Mouse (Mus musculus): ENCODE data around the gene Nkx6-1. TPM values are rescaled to one million over a fixed set of nuclear protein-coding genes. Genes with fewer than 3 reads are reported as not detected.

The Nkx6-1 gene
- polyA plus RNA-seq, 1 experiment from 2014 or later, result 0.32 TPM

DNA sequence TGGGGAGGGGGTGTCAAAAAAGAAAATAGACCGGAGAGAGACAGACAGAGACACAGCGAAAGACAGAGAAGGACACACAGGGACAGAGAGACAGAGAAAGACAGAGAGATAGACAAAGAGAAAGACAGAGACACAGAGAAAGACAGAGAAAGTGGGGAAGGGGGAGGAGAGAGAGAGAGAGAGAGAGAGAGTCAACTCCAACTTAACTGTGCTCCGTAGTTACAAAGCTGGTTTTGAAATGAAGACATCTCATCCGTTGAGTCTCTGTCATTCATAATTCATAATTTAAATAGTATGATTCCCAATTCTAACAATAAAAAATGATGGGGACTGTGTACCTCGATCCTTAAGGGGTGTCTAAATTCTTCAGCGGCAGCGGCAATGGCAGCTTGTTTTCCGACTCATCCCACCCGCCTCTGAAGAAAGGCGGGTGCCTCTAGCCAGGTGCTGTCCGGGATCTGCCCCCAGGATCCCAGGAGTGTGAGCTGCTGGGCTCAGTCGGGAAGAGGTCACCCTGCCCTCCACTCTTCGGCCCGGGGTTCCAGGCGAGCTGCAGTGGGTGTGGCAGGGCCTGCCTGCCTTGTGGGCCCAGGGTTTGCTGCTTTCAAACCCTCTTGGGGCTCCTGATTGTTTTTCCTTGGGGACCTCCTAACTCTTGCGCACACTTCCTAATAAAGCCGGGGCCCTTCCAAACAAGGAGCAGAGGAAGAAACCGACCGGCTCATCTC lies 2.6 kb upstream of the Nkx6-1 start:
- H3K4me2 ChIP-seq (replicated peaks), result no peak overlapping the region
- H3K9ac ChIP-seq (replicated peaks), result no peak overlapping the region
- no peak overlapping the region for H3K4me3 ChIP-seq
- ATAC-seq (replicated peaks), result no peak
- WGBS, result under 1% methylated on average over 19 of the region's 19 CpGs
- no peaks in the 10 kb centered on the region for H3K36me3 ChIP-seq
- no peak overlapping the region for H3K27ac ChIP-seq (replicated peaks)
- no peaks in the 10 kb centered on the region for H3K9me3 ChIP-seq
- H3K4me1 ChIP-seq, result peaks cover 28% of the 10 kb centered on the region
- peaks cover 74% of the 10 kb centered on the region for H3K27me3 ChIP-seq

DNA sequence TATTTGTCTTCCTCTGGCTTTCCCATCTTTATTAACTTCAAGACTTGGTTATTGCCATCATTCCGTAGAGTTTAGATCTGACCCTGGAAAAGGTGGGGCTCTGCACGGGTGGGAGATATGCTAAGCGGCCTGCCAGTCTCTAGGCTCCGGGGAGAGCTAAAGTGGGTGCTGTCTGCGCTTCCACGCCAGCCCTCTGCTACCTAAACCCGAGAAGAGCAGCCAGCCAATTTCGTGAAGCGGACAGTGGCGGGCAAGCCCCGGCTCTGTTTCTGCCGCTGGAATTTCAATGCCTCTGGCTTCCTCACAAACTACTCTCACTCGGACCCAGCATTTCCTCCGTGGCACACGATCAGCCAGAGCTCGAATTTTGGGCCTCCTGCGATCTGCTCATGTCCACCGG lies 1.9 kb upstream of the Nkx6-1 start:
- Histone ChIP-seq H3K9ac (replicated peaks) (no peak overlapping the region), H3K9me3 (no peaks in the 10 kb centered on the region), H3K27ac (replicated peaks) (no peak overlapping the region), H3K4me1 (peaks cover 28% of the 10 kb centered on the region), H3K27me3 (peaks cover 82% of the 10 kb centered on the region), H3K4me2 (replicated peaks) (no peak overlapping the region), H3K36me3 (no peaks in the 10 kb centered on the region), H3K4me3 (no peak overlapping the region)
- no peak for ATAC-seq (replicated peaks)
- WGBS, result 2% methylated on average over 18 of the region's 18 CpGs

DNA sequence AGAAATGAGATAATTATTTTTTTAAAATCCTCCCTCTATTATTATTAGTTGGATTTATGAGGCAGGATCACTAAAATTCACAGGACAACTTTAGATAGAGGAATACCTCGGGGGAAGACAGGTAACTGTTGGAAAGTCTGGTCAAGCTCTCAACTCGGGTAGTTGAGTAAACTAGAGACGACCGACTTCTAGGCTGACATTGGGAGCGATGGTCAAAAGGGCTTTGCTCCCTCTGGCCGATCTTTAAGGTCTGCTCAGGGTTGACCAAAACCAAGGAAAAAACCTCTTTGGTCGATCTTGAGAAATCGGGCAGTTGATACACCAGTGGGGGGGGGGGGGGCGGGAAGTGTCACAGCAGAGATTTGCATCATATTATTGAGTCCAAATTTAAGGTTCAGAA lies 1.3 kb upstream of the Nkx6-1 start:
- H3K4me3 ChIP-seq, result no peak overlapping the region

DNA sequence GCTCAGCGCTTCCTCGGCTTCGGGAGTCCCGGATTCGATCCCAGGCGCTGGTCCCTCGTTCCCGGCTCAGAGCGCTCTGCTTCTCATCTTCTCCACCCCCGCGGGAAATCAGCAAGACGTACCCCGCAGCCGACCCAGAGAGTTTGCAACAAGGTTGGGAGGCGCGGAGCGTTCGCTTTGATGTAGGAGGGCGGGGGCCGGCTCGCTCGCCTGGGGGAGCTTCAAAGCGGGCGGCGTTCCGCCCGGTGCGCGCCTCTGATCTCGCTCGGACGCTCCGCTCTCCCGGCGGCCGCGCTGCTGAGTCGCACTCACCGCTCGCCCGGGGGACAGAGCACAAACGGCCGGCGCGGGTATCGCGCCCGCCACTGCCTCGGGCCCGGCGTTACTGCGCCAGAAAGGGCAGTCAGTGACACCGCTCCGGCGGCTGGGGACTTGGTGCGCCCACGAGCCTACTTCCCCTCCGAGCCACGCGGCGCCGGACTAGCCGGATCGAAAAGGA lies 324 bp downstream of the Nkx6-1 start:
- Histone ChIP-seq H3K4me2 (replicated peaks) (peak overlapping the region; percentile 39), H3K36me3 (no peaks in the 10 kb centered on the region), H3K9me3 (no peaks in the 10 kb centered on the region), H3K27ac (replicated peaks) (no peak overlapping the region), H3K4me3 (peak overlapping the region; percentile 25), H3K9ac (replicated peaks) (no peak overlapping the region), H3K4me1 (peaks cover 29% of the 10 kb centered on the region), H3K27me3 (peaks cover 83% of the 10 kb centered on the region)
- ATAC-seq (replicated peaks), result no peak
- under 1% methylated on average over 63 of the region's 64 CpGs for WGBS

More for the DNA sequence above, 1.3 kb upstream of the Nkx6-1 start:
- Histone ChIP-seq H3K4me2 (replicated peaks) (no peak overlapping the region), H3K36me3 (no peaks in the 10 kb centered on the region), H3K9me3 (no peaks in the 10 kb centered on the region), H3K27me3 (peaks cover 85% of the 10 kb centered on the region), H3K9ac (replicated peaks) (no peak overlapping the region), H3K27ac (replicated peaks) (no peak overlapping the region), H3K4me1 (peaks cover 28% of the 10 kb centered on the region)
- ATAC-seq (replicated peaks), result no peak
- WGBS, result 3% methylated on average over 9 of the region's 9 CpGs

DNA sequence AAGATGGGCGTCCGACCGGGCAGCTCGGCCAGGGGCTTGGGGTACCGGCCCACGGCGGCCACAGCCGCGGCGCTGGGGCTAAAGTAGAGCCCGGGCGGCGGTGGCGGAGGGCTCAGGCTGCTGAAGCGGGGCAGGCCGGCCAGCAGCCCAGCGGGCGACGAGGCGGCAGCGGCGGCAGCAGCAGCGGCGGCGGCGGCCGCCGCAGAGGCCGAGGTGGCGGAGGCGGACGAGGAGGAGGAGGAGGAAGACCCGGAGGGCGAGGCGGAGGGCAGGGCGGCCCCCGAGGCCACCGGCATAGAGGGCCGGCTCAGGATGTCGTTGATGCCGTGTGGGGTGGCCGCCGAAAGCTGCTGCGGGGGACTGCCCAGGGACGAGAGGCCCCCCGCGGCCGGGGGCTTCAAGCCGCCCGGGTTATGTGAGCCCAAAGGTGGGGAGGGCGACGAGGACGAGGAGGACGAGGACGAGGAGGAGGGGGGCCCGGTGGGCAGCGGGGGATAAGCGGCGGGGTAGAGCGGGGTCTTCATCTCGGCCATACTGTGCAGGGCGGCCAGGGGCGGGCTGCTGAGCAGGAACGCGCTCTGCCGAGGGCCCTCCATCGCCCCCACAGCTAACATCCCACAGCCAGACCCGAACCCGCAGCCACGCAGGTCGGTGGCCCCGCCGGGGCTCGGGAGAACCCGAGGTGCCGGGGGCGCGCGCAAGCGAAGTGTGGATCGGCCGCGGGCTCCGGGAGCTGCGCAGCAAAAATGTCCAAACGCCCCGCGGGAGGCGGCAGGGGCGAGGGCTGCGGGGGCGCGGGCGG lies 974 bp downstream of the Nkx6-1 start:
- H3K9ac ChIP-seq (replicated peaks), result no peak overlapping the region
- WGBS, result under 1% methylated on average over 67 of the region's 94 CpGs
- no peak overlapping the region for H3K27ac ChIP-seq (replicated peaks)
- peak overlapping the region; percentile 25 for H3K4me3 ChIP-seq
- H3K27me3 ChIP-seq, result peaks cover 85% of the 10 kb centered on the region
- H3K4me1 ChIP-seq, result peaks cover 31% of the 10 kb centered on the region
- no peak; the same call in 1 of the 2 replicates for ATAC-seq (replicated peaks)
- no peaks in the 10 kb centered on the region for H3K36me3 ChIP-seq
- H3K4me2 ChIP-seq (replicated peaks), result peak overlapping the region; percentile 39
- H3K9me3 ChIP-seq, result no peaks in the 10 kb centered on the region

DNA sequence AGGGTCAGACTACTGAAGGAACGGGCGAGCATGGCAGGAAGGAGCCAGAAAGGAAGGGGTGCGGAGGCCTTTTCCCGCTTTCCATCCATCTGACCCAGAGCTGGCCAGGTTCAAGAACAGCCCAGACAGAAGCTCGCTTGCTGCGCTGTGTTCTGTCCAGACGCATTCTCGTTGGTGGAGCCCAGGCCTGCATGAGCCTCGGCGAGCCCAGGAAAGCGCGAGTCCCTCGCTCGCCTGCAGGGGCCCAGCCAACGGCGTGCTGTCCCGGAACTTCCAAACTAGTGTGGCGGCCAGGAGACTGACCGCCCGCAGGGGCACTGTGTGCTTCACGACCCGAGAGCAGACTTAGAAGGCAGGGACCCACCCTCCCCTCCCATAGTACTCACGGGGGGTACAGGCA lies 1.6 kb downstream of the Nkx6-1 start:
- H3K36me3 ChIP-seq, result no peaks in the 10 kb centered on the region
- H3K9ac ChIP-seq (replicated peaks), result no peak overlapping the region
- peaks cover 31% of the 10 kb centered on the region for H3K4me1 ChIP-seq
- peak overlapping the region; percentile 25 for H3K4me3 ChIP-seq
- 0 out of 2 replicates have a peak, but pooled peaks have one; percentile 24 for ATAC-seq (replicated peaks)
- WGBS, result under 1% methylated on average over 23 of the region's 23 CpGs
- H3K27me3 ChIP-seq, result peaks cover 85% of the 10 kb centered on the region
- H3K9me3 ChIP-seq, result no peaks in the 10 kb centered on the region
- H3K4me2 ChIP-seq (replicated peaks), result peak overlapping the region; percentile 39
- H3K27ac ChIP-seq (replicated peaks), result no peak overlapping the region

DNA sequence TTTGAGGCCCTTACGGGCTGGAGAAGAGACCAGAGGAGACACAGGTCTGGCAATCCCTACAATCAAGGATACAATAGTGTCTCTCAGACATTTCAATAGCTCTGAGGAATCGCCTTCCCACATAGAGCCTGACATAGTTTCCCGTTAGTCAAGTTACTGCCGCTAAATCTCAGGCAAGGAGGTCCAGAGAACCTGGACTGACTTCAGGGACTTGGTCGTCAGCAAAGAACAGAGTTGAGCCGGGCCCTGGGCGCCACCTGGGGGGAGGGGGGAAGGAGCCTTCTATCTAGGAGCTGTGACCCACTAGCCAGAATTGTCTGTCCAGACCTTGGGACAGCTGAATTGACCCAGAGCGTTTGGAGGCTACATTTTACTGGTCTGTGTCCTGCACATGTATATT lies 2.3 kb downstream of the Nkx6-1 start:
- Histone ChIP-seq H3K4me3 (no peak overlapping the region), H3K4me2 (replicated peaks) (no peak overlapping the region), H3K9me3 (no peaks in the 10 kb centered on the region), H3K9ac (replicated peaks) (no peak overlapping the region), H3K27ac (replicated peaks) (no peak overlapping the region), H3K36me3 (no peaks in the 10 kb centered on the region), H3K4me1 (peaks cover 31% of the 10 kb centered on the region), H3K27me3 (peaks cover 83% of the 10 kb centered on the region)
- 2% methylated on average over 8 of the region's 8 CpGs for WGBS
- no peak for ATAC-seq (replicated peaks)

DNA sequence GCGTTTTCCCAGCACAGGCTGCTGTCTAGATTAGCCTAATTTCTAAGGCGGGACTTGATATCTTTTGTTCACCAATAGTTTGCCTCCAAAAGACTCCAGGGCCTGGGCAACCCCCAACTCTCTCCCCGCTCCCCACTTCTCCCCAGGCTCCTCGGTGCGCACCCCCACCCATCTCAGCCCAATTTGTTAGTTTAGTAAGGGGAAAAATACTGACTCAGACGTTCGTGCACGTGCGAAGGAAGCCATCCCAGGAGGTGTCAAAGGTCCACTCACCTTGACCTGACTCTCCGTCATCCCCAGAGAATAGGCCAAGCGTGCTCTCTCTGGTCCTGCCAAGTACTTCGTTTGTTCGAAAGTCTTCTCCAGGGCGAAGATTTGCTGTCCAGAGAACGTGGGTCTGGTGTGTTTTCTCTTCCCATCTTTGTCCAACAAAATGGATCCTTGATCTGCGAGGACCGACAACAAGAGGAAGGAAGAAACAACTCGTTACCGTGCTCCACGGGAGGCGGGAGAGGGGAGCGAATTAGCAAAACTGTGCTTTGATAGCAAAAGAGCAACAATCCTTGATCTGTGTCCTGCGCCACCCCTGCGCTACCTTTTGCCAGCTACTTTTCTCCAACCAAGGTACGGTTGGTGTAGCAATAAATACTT lies 3.1 kb downstream of the Nkx6-1 start:
- no peak for ATAC-seq (replicated peaks)
- peaks cover 31% of the 10 kb centered on the region for H3K4me1 ChIP-seq
- H3K36me3 ChIP-seq, result no peaks in the 10 kb centered on the region
- WGBS, result 2% methylated on average over 25 of the region's 25 CpGs
- H3K4me3 ChIP-seq, result no peak overlapping the region
- no peak overlapping the region for H3K27ac ChIP-seq (replicated peaks)
- no peaks in the 10 kb centered on the region for H3K9me3 ChIP-seq
- peaks cover 86% of the 10 kb centered on the region for H3K27me3 ChIP-seq
- H3K9ac ChIP-seq (replicated peaks), result no peak overlapping the region
- H3K4me2 ChIP-seq (replicated peaks), result no peak overlapping the region

DNA sequence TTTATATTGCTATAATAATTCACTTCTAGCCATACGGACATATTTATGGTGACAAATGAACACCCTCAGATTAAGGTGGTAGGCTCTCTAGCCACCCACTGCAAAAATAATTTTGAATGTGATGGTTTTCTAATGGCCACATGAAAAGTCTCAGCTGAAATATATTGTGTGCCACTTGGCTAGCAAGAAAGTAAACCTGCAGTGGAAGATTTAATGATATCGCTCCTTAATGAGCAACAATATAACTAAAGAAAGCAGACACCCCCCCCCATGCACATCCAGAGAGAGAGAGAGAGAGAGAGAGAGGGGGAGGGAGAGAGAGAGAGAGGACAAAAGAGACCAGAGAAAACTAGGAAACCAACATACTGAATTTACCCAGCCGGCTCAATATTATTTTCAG lies 4.1 kb downstream of the Nkx6-1 start:
- H3K4me1 ChIP-seq, result peaks cover 30% of the 10 kb centered on the region
- H3K27ac ChIP-seq (replicated peaks), result no peak overlapping the region
- no peak overlapping the region for H3K4me2 ChIP-seq (replicated peaks)
- H3K9me3 ChIP-seq, result no peaks in the 10 kb centered on the region
- H3K27me3 ChIP-seq, result peaks cover 88% of the 10 kb centered on the region
- WGBS, result 4% methylated on average over 3 of the region's 3 CpGs
- ATAC-seq (replicated peaks), result no peak
- no peak overlapping the region for H3K9ac ChIP-seq (replicated peaks)
- no peak overlapping the region for H3K4me3 ChIP-seq
- no peaks in the 10 kb centered on the region for H3K36me3 ChIP-seq

DNA sequence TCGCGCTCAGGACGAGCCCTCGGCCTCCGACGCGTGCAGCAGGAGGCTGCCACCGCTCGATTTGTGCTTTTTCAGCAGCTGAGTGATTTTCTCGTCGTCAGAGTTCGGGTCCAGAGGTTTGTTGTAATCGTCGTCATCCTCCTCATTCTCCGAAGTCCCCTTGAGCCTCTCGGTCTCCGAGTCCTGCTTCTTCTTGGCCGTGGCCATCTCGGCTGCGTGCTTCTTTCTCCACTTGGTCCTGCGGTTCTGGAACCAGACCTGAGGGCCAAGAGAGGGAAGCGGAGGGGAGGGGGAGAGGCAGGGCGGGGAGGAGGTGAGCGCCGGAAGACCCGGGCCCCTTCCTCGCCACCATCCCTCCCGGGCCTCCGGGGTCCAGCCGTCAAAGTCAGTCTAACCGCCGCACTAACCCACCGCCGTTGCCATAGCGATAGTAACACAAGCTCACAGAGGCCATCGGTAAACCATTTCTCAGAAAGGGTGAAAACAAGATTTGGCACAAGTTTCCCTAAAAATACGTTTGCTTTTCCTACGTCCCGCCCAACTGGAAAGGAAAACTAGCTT lies 5.3 kb downstream of the Nkx6-1 start:
- Histone ChIP-seq H3K4me1 (peaks cover 18% of the 10 kb centered on the region), H3K9me3 (no peaks in the 10 kb centered on the region), H3K36me3 (no peaks in the 10 kb centered on the region), H3K27ac (replicated peaks) (no peak overlapping the region), H3K9ac (replicated peaks) (no peak overlapping the region), H3K4me3 (no peak overlapping the region), H3K27me3 (peaks cover 88% of the 10 kb centered on the region), H3K4me2 (replicated peaks) (no peak overlapping the region)
- under 1% methylated on average over 39 of the region's 39 CpGs for WGBS
- no peak for ATAC-seq (replicated peaks)

DNA sequence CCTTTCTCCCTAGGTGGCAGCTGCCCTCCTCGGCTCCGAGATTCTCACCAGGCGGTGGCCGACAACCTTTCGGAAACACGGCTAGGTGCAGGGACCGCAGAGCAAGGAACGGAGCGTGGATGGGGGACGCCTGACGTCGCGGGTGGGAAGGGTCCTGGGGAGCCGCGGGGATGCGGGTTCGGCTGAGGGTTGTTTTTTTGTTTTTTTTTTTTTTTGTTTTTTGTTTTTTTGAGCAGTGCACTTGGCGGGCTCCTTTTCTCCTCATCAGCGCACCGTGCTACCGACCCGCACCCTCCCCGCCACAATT lies 5.9 kb downstream of the Nkx6-1 start:
- Histone ChIP-seq H3K27me3 (peaks cover 88% of the 10 kb centered on the region), H3K27ac (replicated peaks) (no peak overlapping the region), H3K4me3 (no peak overlapping the region), H3K9ac (replicated peaks) (no peak overlapping the region), H3K9me3 (no peaks in the 10 kb centered on the region), H3K36me3 (no peaks in the 10 kb centered on the region), H3K4me1 (peaks cover 12% of the 10 kb centered on the region), H3K4me2 (replicated peaks) (no peak overlapping the region)
- no peak for ATAC-seq (replicated peaks)
- 2% methylated on average over 22 of the region's 23 CpGs for WGBS
